Mouse (Mus musculus): ENCODE measurements around the gene S1pr4. TPM values are rescaled to one million over a fixed set of nuclear protein-coding genes. Genes with fewer than 3 reads are reported as not detected.
A peak's percentile ranks its signal among the peaks of the same experiment; 100 is the strongest.

Gene S1pr4
- polyA plus RNA-seq, 1 experiment from 2014 or later = 0.72 TPM

DNA sequence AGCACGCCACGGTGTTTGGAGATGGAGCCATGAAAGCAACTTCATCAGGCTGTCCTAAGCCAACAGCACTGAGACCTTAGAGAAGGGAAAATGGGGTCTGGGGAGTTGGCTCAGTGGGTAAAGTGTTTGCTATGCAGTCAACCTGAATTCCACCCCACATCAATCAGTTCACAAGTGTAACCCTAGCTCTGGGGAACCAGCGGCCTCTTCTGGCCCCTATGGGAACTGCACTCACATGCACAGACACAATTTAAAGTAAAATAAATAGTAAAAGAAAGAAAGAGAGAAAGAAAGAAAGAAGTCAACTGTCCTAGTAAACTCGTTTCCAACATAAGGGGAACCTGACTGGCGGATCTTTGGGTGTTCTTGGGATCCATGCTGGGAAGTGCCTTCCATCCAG is 13.9 kb upstream of the S1pr4 start:
- WGBS = 85% methylated on average over 5 of the region's 5 CpGs

GRCm38 (mm10) chr10:81510246-81510810 is 10.4 kb upstream of the S1pr4 start:
- no peaks in the 10 kb centered on the region for H3K4me1 ChIP-seq (ENCODE audit: control insufficient read depth, insufficient read depth, low read length)
- H3K27ac ChIP-seq (ENCODE audit: low read length) = no peak overlapping the region
- no peak overlapping the region for H3K9ac ChIP-seq (replicated peaks; ENCODE audit: low read depth, low read length)
- 66% methylated on average over 14 of the region's 14 CpGs for WGBS
- no peaks in the 10 kb centered on the region for H3K27me3 ChIP-seq (ENCODE audit: control insufficient read depth, insufficient read depth, low read length)
- no peak for ATAC-seq (ENCODE audit: insufficient number of reproducible peaks, insufficient read depth, low FRiP score, low read depth)
- H3K36me3 ChIP-seq (ENCODE audit: control insufficient read depth, insufficient read depth, low read length) = no peaks in the 10 kb centered on the region
- no peak overlapping the region for H3K4me2 ChIP-seq (replicated peaks; ENCODE audit: low read depth, low read length)
- no peaks in the 10 kb centered on the region for H3K9me3 ChIP-seq (ENCODE audit: control insufficient read depth, low read depth, low read length)
- no peak overlapping the region for H3K4me3 ChIP-seq (ENCODE audit: low read depth, low read length)

More for the DNA sequence above, 13.9 kb upstream of the S1pr4 start:
- Histone ChIP-seq H3K36me3 (ENCODE audit: control insufficient read depth, insufficient read depth, low read length) (no peaks in the 10 kb centered on the region), H3K9ac (replicated peaks; ENCODE audit: low read depth, low read length) (no peak overlapping the region), H3K4me3 (ENCODE audit: low read depth, low read length) (no peak overlapping the region), H3K4me1 (ENCODE audit: control insufficient read depth, insufficient read depth, low read length) (no peaks in the 10 kb centered on the region), H3K4me2 (replicated peaks; ENCODE audit: low read depth, low read length) (no peak overlapping the region), H3K27me3 (ENCODE audit: control insufficient read depth, insufficient read depth, low read length) (no peaks in the 10 kb centered on the region), H3K9me3 (ENCODE audit: control insufficient read depth, low read depth, low read length) (no peaks in the 10 kb centered on the region), H3K27ac (ENCODE audit: low read length) (no peak overlapping the region)
- no peak for ATAC-seq (ENCODE audit: insufficient number of reproducible peaks, insufficient read depth, low FRiP score, low read depth)

- no peak for ATAC-seq (ENCODE audit: insufficient number of reproducible peaks, insufficient read depth, low FRiP score, low read depth)
- Histone ChIP-seq H3K4me1 (ENCODE audit: control insufficient read depth, insufficient read depth, low read length) (no peaks in the 10 kb centered on the region), H3K4me3 (ENCODE audit: low read depth, low read length) (no peak overlapping the region), H3K27ac (ENCODE audit: low read length) (no peak overlapping the region), H3K9me3 (ENCODE audit: control insufficient read depth, low read depth, low read length) (no peaks in the 10 kb centered on the region), H3K9ac (replicated peaks; ENCODE audit: low read depth, low read length) (no peak overlapping the region), H3K36me3 (ENCODE audit: control insufficient read depth, insufficient read depth, low read length) (no peaks in the 10 kb centered on the region), H3K4me2 (replicated peaks; ENCODE audit: low read depth, low read length) (no peak overlapping the region), H3K27me3 (ENCODE audit: control insufficient read depth, insufficient read depth, low read length) (no peaks in the 10 kb centered on the region)
- WGBS = 73% methylated on average over 13 of the region's 13 CpGs
These were observed 8.0 kb upstream of the S1pr4 start for GRCm38 (mm10) chr10:81507691-81508489.

GRCm38 (mm10) chr10:81507095-81507494 is 7.2 kb upstream of the S1pr4 start:
- Histone ChIP-seq H3K4me3 (ENCODE audit: low read depth, low read length) (no peak overlapping the region), H3K4me1 (ENCODE audit: control insufficient read depth, insufficient read depth, low read length) (no peaks in the 10 kb centered on the region), H3K36me3 (ENCODE audit: control insufficient read depth, insufficient read depth, low read length) (no peaks in the 10 kb centered on the region), H3K9me3 (ENCODE audit: control insufficient read depth, low read depth, low read length) (no peaks in the 10 kb centered on the region), H3K4me2 (replicated peaks; ENCODE audit: low read depth, low read length) (no peak overlapping the region), H3K27ac (ENCODE audit: low read length) (no peak overlapping the region), H3K9ac (replicated peaks; ENCODE audit: low read depth, low read length) (no peak overlapping the region), H3K27me3 (ENCODE audit: control insufficient read depth, insufficient read depth, low read length) (no peaks in the 10 kb centered on the region)
- no peak for ATAC-seq (ENCODE audit: insufficient number of reproducible peaks, insufficient read depth, low FRiP score, low read depth)
- WGBS = 32% methylated on average over 6 of the region's 6 CpGs

DNA sequence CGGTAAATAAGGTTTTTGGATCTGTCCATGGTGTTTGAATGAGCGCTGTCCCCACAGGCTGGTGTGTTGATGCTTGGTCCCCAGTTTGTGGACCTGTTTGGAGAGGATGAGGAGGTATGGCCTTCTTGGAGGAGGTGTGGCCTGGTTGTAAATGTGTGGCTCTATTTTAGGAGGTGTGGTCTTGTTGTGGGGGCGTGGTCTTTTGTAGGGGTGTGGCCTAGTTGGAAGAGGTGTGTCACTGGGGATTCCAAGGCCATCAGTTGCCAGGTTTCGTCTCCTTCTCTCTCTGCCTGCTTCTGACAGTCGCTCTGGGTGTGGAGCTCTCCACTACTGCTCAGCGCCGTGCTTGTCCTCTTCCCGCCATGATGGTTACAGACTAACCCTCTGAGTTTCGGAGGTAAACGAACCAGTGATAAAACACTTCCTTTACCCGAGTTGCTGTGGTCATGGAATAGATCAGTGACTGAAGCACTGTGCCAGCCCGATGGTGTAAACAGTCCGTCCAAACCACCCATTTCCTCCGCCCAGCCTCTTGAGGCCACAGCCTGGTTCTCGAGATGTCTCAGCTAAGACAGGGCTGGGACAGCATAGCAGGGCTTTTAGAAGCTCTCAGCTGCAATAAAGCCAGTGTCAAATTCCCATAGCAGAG is 5.2 kb upstream of the S1pr4 start:
- Histone ChIP-seq H3K27ac (ENCODE audit: low read length) (no peak overlapping the region), H3K4me2 (replicated peaks; ENCODE audit: low read depth, low read length) (no peak overlapping the region), H3K4me3 (ENCODE audit: low read depth, low read length) (no peak overlapping the region), H3K36me3 (ENCODE audit: control insufficient read depth, insufficient read depth, low read length) (no peaks in the 10 kb centered on the region), H3K4me1 (ENCODE audit: control insufficient read depth, insufficient read depth, low read length) (no peaks in the 10 kb centered on the region), H3K9me3 (ENCODE audit: control insufficient read depth, low read depth, low read length) (no peaks in the 10 kb centered on the region), H3K27me3 (ENCODE audit: control insufficient read depth, insufficient read depth, low read length) (no peaks in the 10 kb centered on the region), H3K9ac (replicated peaks; ENCODE audit: low read depth, low read length) (no peak overlapping the region)
- 69% methylated on average over 15 of the region's 15 CpGs for WGBS
- no peak for ATAC-seq (ENCODE audit: insufficient number of reproducible peaks, insufficient read depth, low FRiP score, low read depth)

DNA sequence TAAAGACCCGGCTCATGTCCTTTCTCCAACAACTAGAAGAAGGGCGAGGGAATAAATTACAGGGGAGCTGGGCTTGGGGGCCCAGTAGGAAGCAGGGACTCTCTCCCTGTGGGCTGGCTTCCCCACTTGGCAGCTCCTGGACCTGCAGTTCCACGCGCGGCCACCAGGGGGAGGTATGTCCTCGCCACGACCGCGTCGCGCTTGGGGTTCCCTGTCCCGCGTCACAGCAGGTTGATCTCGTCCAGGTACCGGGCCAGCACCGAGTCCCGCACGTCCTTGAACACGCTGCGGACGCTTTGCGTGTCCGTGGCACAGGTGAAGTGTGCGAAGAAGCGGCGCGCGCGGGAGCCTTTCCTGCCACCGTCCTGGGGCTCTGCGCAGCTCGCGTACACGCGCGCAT is 2.7 kb upstream of the S1pr4 start:
- Histone ChIP-seq H3K4me3 (ENCODE audit: low read depth, low read length) (peak overlapping the region; percentile 27; the same call in 1 of the 2 replicates), H3K9me3 (ENCODE audit: control insufficient read depth, low read depth, low read length) (no peaks in the 10 kb centered on the region), H3K36me3 (ENCODE audit: control insufficient read depth, insufficient read depth, low read length) (no peaks in the 10 kb centered on the region), H3K27me3 (ENCODE audit: control insufficient read depth, insufficient read depth, low read length) (no peaks in the 10 kb centered on the region), H3K27ac (ENCODE audit: low read length) (no peak overlapping the region), H3K4me2 (replicated peaks; ENCODE audit: low read depth, low read length) (peak overlapping the region; percentile 62), H3K9ac (replicated peaks; ENCODE audit: low read depth, low read length) (no peak overlapping the region), H3K4me1 (ENCODE audit: control insufficient read depth, insufficient read depth, low read length) (no peaks in the 10 kb centered on the region)
- 9% methylated on average over 36 of the region's 36 CpGs for WGBS
- ATAC-seq (ENCODE audit: insufficient number of reproducible peaks, insufficient read depth, low FRiP score, low read depth) = peak; percentile 72

DNA sequence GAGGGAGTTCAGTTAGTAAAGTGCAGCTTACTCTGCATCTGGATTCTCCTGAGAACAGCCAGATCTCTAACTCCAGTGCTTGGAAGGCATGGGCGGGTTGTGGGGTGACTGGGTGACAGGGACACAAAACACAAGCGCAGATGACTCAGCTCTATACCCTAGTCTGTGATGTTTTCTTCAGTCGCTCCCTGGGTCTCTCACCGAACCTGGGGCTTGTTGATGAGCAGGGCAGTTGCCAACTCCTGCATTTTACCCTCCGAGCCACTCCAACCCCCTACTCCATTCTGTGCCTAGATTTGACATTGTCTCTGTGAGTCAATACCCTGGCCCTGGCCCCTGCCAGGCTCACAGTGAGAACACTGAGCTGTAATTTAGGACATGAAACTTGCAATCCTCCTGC is 1.9 kb upstream of the S1pr4 start:
- Histone ChIP-seq H3K9ac (replicated peaks; ENCODE audit: low read depth, low read length) (no peak overlapping the region), H3K27me3 (ENCODE audit: control insufficient read depth, insufficient read depth, low read length) (no peaks in the 10 kb centered on the region), H3K4me2 (replicated peaks; ENCODE audit: low read depth, low read length) (no peak overlapping the region), H3K4me3 (ENCODE audit: low read depth, low read length) (no peak overlapping the region), H3K4me1 (ENCODE audit: control insufficient read depth, insufficient read depth, low read length) (no peaks in the 10 kb centered on the region), H3K9me3 (ENCODE audit: control insufficient read depth, low read depth, low read length) (no peaks in the 10 kb centered on the region), H3K27ac (ENCODE audit: low read length) (no peak overlapping the region), H3K36me3 (ENCODE audit: control insufficient read depth, insufficient read depth, low read length) (no peaks in the 10 kb centered on the region)
- ATAC-seq (ENCODE audit: insufficient number of reproducible peaks, insufficient read depth, low FRiP score, low read depth) = no peak
- WGBS = 85% methylated on average over 5 of the region's 5 CpGs

DNA sequence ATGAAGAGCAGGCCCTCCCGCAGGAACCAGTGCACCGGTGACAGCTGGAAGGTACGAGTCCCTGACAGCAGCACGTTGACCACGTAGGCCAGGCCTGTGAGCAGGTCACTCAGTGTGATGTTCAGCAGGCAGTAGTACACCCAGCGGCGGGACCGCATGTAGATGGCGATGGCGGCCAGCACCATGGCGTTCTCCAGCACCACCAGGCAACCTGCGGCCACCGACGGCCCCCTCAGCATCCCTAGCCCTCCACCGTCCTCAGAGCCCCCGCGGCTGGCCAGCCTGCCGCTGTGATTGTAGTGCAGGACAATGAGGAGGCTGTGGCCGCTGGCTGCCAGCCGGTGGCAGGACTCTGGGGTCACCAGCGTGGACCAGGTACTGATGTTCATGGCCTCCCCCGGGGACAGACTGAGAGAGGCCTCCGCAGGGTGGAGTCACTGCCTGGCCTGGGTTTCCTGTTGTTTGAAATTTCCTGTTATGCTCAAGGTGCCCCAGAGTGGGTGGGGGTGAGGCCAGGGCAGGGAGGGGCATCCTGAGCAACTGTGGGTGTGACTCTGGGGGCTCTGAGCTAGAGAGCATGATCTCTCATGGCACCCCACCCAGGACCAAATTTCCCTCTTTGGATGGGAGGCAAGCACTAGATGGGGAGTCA is 556 bp downstream of the S1pr4 start:
- 71% methylated on average over 23 of the region's 23 CpGs for WGBS
- no peak for ATAC-seq (ENCODE audit: insufficient number of reproducible peaks, insufficient read depth, low FRiP score, low read depth)
- no peaks in the 10 kb centered on the region for H3K36me3 ChIP-seq (ENCODE audit: control insufficient read depth, insufficient read depth, low read length)
- H3K4me1 ChIP-seq (ENCODE audit: control insufficient read depth, insufficient read depth, low read length) = peaks cover 11% of the 10 kb centered on the region
- no peak overlapping the region for H3K4me3 ChIP-seq (ENCODE audit: low read depth, low read length)
- H3K27me3 ChIP-seq (ENCODE audit: control insufficient read depth, insufficient read depth, low read length) = no peaks in the 10 kb centered on the region
- H3K4me2 ChIP-seq (replicated peaks; ENCODE audit: low read depth, low read length) = no peak overlapping the region
- no peak overlapping the region for H3K27ac ChIP-seq (ENCODE audit: low read length)
- no peak overlapping the region for H3K9ac ChIP-seq (replicated peaks; ENCODE audit: low read depth, low read length)
- H3K9me3 ChIP-seq (ENCODE audit: control insufficient read depth, low read depth, low read length) = no peaks in the 10 kb centered on the region

Measured in stomach, embryonic 14.5 days (tissue).